Comparison of ENCODE assay signal across 9 mouse cellular contexts in genomic region chr5:107961438-107962251, GRCm38 (mm10). TPM values are rescaled to one million over a fixed set of nuclear protein-coding genes. Genes with fewer than 3 reads are reported as not detected.
A peak's percentile ranks its signal among the peaks of the same experiment; 100 is the strongest.
DNase-seq lines count a peak whose midpoint lies in the region; ATAC-seq lines count a peak whose summit lies in the region.
"Had no signal": no experiment of that assay in that cellular context is flagged by ENCODE, and none has a peak within 500 bp of the region (broad histone marks: within the 10 kb centered on the region; RNA-seq: fewer than 3 reads in every experiment).

No protein-coding gene starts in this region.

- 56% methylated on average over 16 of the region's 16 CpGs for WGBS in kidney, embryonic 16.5 days
- 47% methylated on average over 16 of the region's 16 CpGs for WGBS in liver, embryonic 12.5 days (ENCODE audit: insufficient replicate concordance)

- DNase-seq in kidney, adult 8-10 months: peak; percentile 30 to 35
- peak; percentile 50 for DNase-seq in adrenal gland, postnatal 14 days
- peak; percentile 82 for DNase-seq in fat pad, adult 2 months (ENCODE audit: extremely low read depth, low read depth, low spot score)
- DNase-seq in skeletal muscle tissue, adult 2 months (ENCODE audit: low read depth, low spot score): peak; percentile 91
- no peak for DNase-seq in testis, postnatal 14 days (ENCODE audit: low spot score)

- H3K4me3 ChIP-seq in kidney, embryonic 16.5 days (ENCODE audit: low read length): no peak overlapping the region
- H3K4me3 ChIP-seq in liver, embryonic 12.5 days: no peak overlapping the region; the same call in 1 of the 2 replicates
- H3K4me3 ChIP-seq: midbrain, embryonic 12.5 days had no signal

- no peak overlapping the region for H3K9ac ChIP-seq in kidney, embryonic 16.5 days (replicated peaks; ENCODE audit: low read length)
- peak overlapping the region; percentile 52 for H3K9ac ChIP-seq in liver, embryonic 12.5 days
- H3K9ac ChIP-seq: midbrain, embryonic 12.5 days had no signal

- H3K27me3 ChIP-seq in kidney, embryonic 16.5 days (ENCODE audit: insufficient read depth, low read length): no peaks in the 10 kb centered on the region
- H3K27me3 ChIP-seq in liver, embryonic 12.5 days (replicated peaks): no peaks in the 10 kb centered on the region
- H3K27me3 ChIP-seq: midbrain, embryonic 12.5 days had no signal

- H3K36me3 ChIP-seq in kidney, embryonic 16.5 days (ENCODE audit: insufficient read depth, low read length): no peaks in the 10 kb centered on the region
- H3K36me3 ChIP-seq in liver, embryonic 12.5 days: no peaks in the 10 kb centered on the region
- H3K36me3 ChIP-seq: midbrain, embryonic 12.5 days had no signal

- H3K27ac ChIP-seq in kidney, embryonic 16.5 days (ENCODE audit: low read length): no peak overlapping the region
- H3K27ac ChIP-seq in liver, embryonic 12.5 days: peak overlapping the region; percentile 87
- H3K27ac ChIP-seq: midbrain, embryonic 12.5 days had no signal

- no peak overlapping the region for H3K4me2 ChIP-seq in kidney, embryonic 16.5 days (replicated peaks; ENCODE audit: low read depth, low read length)
- peak overlapping the region; percentile 76 for H3K4me2 ChIP-seq in liver, embryonic 12.5 days
- H3K4me2 ChIP-seq: midbrain, embryonic 12.5 days had no signal

- no peaks in the 10 kb centered on the region for H3K9me3 ChIP-seq in kidney, embryonic 16.5 days (ENCODE audit: low read length)
- no peaks in the 10 kb centered on the region for H3K9me3 ChIP-seq in liver, embryonic 12.5 days (replicated peaks)
- H3K9me3 ChIP-seq: midbrain, embryonic 12.5 days had no signal

- peaks cover 14% of the 10 kb centered on the region for H3K4me1 ChIP-seq in kidney, embryonic 16.5 days (ENCODE audit: insufficient read depth, low read length)
- peaks cover 77% of the 10 kb centered on the region for H3K4me1 ChIP-seq in liver, embryonic 12.5 days
- H3K4me1 ChIP-seq: midbrain, embryonic 12.5 days had no signal

- ATAC-seq in kidney, embryonic 16.5 days (ENCODE audit: low FRiP score, low TSS enrichment): no peak
- peak; percentile 28 to 53 for ATAC-seq in hematopoietic stem cell, adult 5-6 weeks (replicated peaks in 1 of 2; ENCODE audit: insufficient read depth in 1 of 2, low FRiP score in 2 of 2, low TSS enrichment in 1 of 2, low read depth in 1 of 2, poor library complexity in 2 of 2, severe bottlenecking in 2 of 2)
- ATAC-seq in liver, embryonic 12.5 days: no peak

RNA-seq across cellular contexts. Expression of gene Fam69a, which starts 25.2 kb away (rescaled TPM):
- polyA plus RNA-seq in kidney, embryonic 16.5 days (2015; fragmentation: Nextera tagmentation; extraction: Ambion mirVana): 19.6 and 20.8 TPM in 2 replicates
- total RNA-seq in adrenal gland, postnatal 14 days (2021): 15.5 and 18.4 TPM in 2 replicates
- total RNA-seq in hematopoietic stem cell, adult 5-6 weeks (2017): 7.1 and 17.7 TPM in 2 replicates
- polyA plus RNA-seq in liver, embryonic 12.5 days (2016; fragmentation: Nextera tagmentation; extraction: Ambion mirVana): 12.5 and 13.8 TPM in 2 replicates

Comparison
In these comparisons a context has a peak if more than half of its experiments do, and no peak if none do; other contexts are left out.
1. ATAC-seq: peak in hematopoietic stem cell, adult 5-6 weeks (2 of 2); none in kidney, embryonic 16.5 days (single experiment) and liver, embryonic 12.5 days (single experiment).